Mouse (Mus musculus): ENCODE measurements around the gene Trpm3. TPM values are rescaled to one million over a fixed set of nuclear protein-coding genes. Genes with fewer than 3 reads are reported as not detected.

The Trpm3 gene
- polyA plus RNA-seq, 1 experiment from 2014 or later, result 1.1 TPM

GRCm38 (mm10) chr19:22883744-22884317 lies 745.0 kb downstream of the Trpm3 start:
- Histone ChIP-seq H3K27ac (no peak overlapping the region), H3K4me2 (peak overlapping the region; percentile 51), H3K9me3 (no peaks in the 10 kb centered on the region), H3K4me3 (0 out of 2 replicates have a peak overlapping the region, but pooled peaks have one; percentile 16), H3K27me3 (no peaks in the 10 kb centered on the region), H3K9ac (no peak overlapping the region), H3K4me1 (peaks cover 11% of the 10 kb centered on the region; the same call in 1 of the 2 replicates), H3K36me3 (no peaks in the 10 kb centered on the region)
- peak; percentile 83 for ATAC-seq (ENCODE audit: borderline replicate concordance, extremely low read depth, low FRiP score, low TSS enrichment)
- 18% methylated on average over 18 of the region's 18 CpGs for whole genome bisulfite sequencing

GRCm38 (mm10) chr19:22884357-22884756 lies 745.5 kb downstream of the Trpm3 start:
- Histone ChIP-seq H3K9me3 (no peaks in the 10 kb centered on the region), H3K9ac (no peak overlapping the region), H3K36me3 (no peaks in the 10 kb centered on the region), H3K27ac (no peak overlapping the region), H3K27me3 (no peaks in the 10 kb centered on the region), H3K4me1 (peaks cover 11% of the 10 kb centered on the region; the same call in 1 of the 2 replicates), H3K4me3 (no peak overlapping the region), H3K4me2 (peak overlapping the region; percentile 51; the same call in 1 of the 2 replicates)
- ATAC-seq (ENCODE audit: borderline replicate concordance, extremely low read depth, low FRiP score, low TSS enrichment), result peak; percentile 44; the same call in 1 of the 2 replicates
- WGBS, result 47% methylated on average over 11 of the region's 11 CpGs

- no peak for ATAC-seq (ENCODE audit: borderline replicate concordance, extremely low read depth, low FRiP score, low TSS enrichment)
- Histone ChIP-seq H3K4me2 (no peak overlapping the region), H3K36me3 (no peaks in the 10 kb centered on the region), H3K27me3 (no peaks in the 10 kb centered on the region), H3K27ac (no peak overlapping the region), H3K9ac (no peak overlapping the region), H3K4me3 (no peak overlapping the region), H3K4me1 (peaks cover 11% of the 10 kb centered on the region; the same call in 1 of the 2 replicates), H3K9me3 (no peaks in the 10 kb centered on the region)
- WGBS, result 86% methylated on average over 5 of the region's 5 CpGs
Measured at GRCm38 (mm10) chr19:22885051-22885450, 746.2 kb downstream of the Trpm3 start.

- no peaks in the 10 kb centered on the region for H3K9me3 ChIP-seq
- H3K4me1 ChIP-seq, result no peaks in the 10 kb centered on the region
- H3K36me3 ChIP-seq, result no peaks in the 10 kb centered on the region
- no peak overlapping the region for H3K27ac ChIP-seq
- H3K4me3 ChIP-seq, result no peak overlapping the region
- peak; percentile 55; the same call in 1 of the 2 replicates for ATAC-seq (ENCODE audit: borderline replicate concordance, extremely low read depth, low FRiP score, low TSS enrichment)
- no peak overlapping the region for H3K9ac ChIP-seq
- 62% methylated on average over 7 of the region's 7 CpGs for WGBS
- no peaks in the 10 kb centered on the region for H3K27me3 ChIP-seq
- no peak overlapping the region for H3K4me2 ChIP-seq
Measured at GRCm38 (mm10) chr19:22901892-22902291, 763.0 kb downstream of the Trpm3 start.

- H3K27ac ChIP-seq, result no peak overlapping the region
- no peak overlapping the region for H3K4me3 ChIP-seq
- no peaks in the 10 kb centered on the region for H3K36me3 ChIP-seq
- H3K4me2 ChIP-seq, result no peak overlapping the region
- no peaks in the 10 kb centered on the region for H3K9me3 ChIP-seq
- H3K4me1 ChIP-seq, result no peaks in the 10 kb centered on the region
- H3K27me3 ChIP-seq, result no peaks in the 10 kb centered on the region
- H3K9ac ChIP-seq, result no peak overlapping the region
- WGBS, result 92% methylated on average over 6 of the region's 6 CpGs
- no peak for ATAC-seq (ENCODE audit: borderline replicate concordance, extremely low read depth, low FRiP score, low TSS enrichment)
Measured at GRCm38 (mm10) chr19:22902386-22902785, 763.5 kb downstream of the Trpm3 start.

- no peak for ATAC-seq (ENCODE audit: borderline replicate concordance, extremely low read depth, low FRiP score, low TSS enrichment)
- H3K27ac ChIP-seq, result no peak overlapping the region
- H3K36me3 ChIP-seq, result no peaks in the 10 kb centered on the region
- no peaks in the 10 kb centered on the region for H3K4me1 ChIP-seq
- WGBS, result 77% methylated on average over 11 of the region's 11 CpGs
- no peak overlapping the region for H3K4me3 ChIP-seq
- no peaks in the 10 kb centered on the region for H3K27me3 ChIP-seq
- H3K9me3 ChIP-seq, result no peaks in the 10 kb centered on the region
- H3K9ac ChIP-seq, result no peak overlapping the region
- no peak overlapping the region for H3K4me2 ChIP-seq
Measured at GRCm38 (mm10) chr19:22905066-22905482, 766.2 kb downstream of the Trpm3 start.

GRCm38 (mm10) chr19:22910686-22911085 lies 771.8 kb downstream of the Trpm3 start:
- no peak overlapping the region for H3K4me2 ChIP-seq
- H3K36me3 ChIP-seq, result no peaks in the 10 kb centered on the region
- no peaks in the 10 kb centered on the region for H3K4me1 ChIP-seq
- H3K4me3 ChIP-seq, result no peak overlapping the region
- WGBS, result 78% methylated on average over 6 of the region's 6 CpGs
- no peak overlapping the region for H3K27ac ChIP-seq
- H3K27me3 ChIP-seq, result no peaks in the 10 kb centered on the region
- H3K9ac ChIP-seq, result no peak overlapping the region
- no peak for ATAC-seq (ENCODE audit: borderline replicate concordance, extremely low read depth, low FRiP score, low TSS enrichment)
- no peaks in the 10 kb centered on the region for H3K9me3 ChIP-seq

GRCm38 (mm10) chr19:22912971-22913370 lies 774.1 kb downstream of the Trpm3 start:
- Histone ChIP-seq H3K27me3 (no peaks in the 10 kb centered on the region), H3K9ac (no peak overlapping the region), H3K36me3 (no peaks in the 10 kb centered on the region), H3K4me2 (no peak overlapping the region), H3K4me1 (peaks cover 18% of the 10 kb centered on the region), H3K9me3 (no peaks in the 10 kb centered on the region), H3K4me3 (no peak overlapping the region), H3K27ac (no peak overlapping the region)
- 85% methylated on average over 4 of the region's 4 CpGs for WGBS
- no peak for ATAC-seq (ENCODE audit: borderline replicate concordance, extremely low read depth, low FRiP score, low TSS enrichment)

GRCm38 (mm10) chr19:22915868-22916642 lies 777.2 kb downstream of the Trpm3 start:
- H3K4me2 ChIP-seq, result peak overlapping the region; percentile 67
- no peaks in the 10 kb centered on the region for H3K36me3 ChIP-seq
- 15% methylated on average over 16 of the region's 16 CpGs for WGBS
- peak overlapping the region; percentile 85 for H3K27ac ChIP-seq
- 0 out of 2 replicates have a peak, but pooled peaks have one; percentile 25 for ATAC-seq (ENCODE audit: borderline replicate concordance, extremely low read depth, low FRiP score, low TSS enrichment)
- peaks cover 18% of the 10 kb centered on the region for H3K4me1 ChIP-seq
- no peaks in the 10 kb centered on the region for H3K27me3 ChIP-seq
- no peaks in the 10 kb centered on the region for H3K9me3 ChIP-seq
- peak overlapping the region; percentile 36; the same call in 1 of the 2 replicates for H3K9ac ChIP-seq
- H3K4me3 ChIP-seq, result peak overlapping the region; percentile 34

- Histone ChIP-seq H3K4me3 (no peak overlapping the region; the same call in 1 of the 2 replicates), H3K4me2 (peak overlapping the region; percentile 67), H3K9me3 (no peaks in the 10 kb centered on the region), H3K27ac (peak overlapping the region; percentile 85), H3K4me1 (peaks cover 18% of the 10 kb centered on the region), H3K27me3 (no peaks in the 10 kb centered on the region), H3K9ac (no peak overlapping the region), H3K36me3 (no peaks in the 10 kb centered on the region)
- peak; percentile 99 for ATAC-seq (ENCODE audit: borderline replicate concordance, extremely low read depth, low FRiP score, low TSS enrichment)
- 22% methylated on average over 18 of the region's 18 CpGs for WGBS
Measured at GRCm38 (mm10) chr19:22916643-22917344, 777.9 kb downstream of the Trpm3 start.

GRCm38 (mm10) chr19:22917345-22917735 lies 778.5 kb downstream of the Trpm3 start:
- Histone ChIP-seq H3K9ac (no peak overlapping the region), H3K27ac (peak overlapping the region; percentile 58), H3K4me1 (peaks cover 18% of the 10 kb centered on the region), H3K4me2 (no peak overlapping the region), H3K9me3 (no peaks in the 10 kb centered on the region), H3K27me3 (no peaks in the 10 kb centered on the region), H3K36me3 (no peaks in the 10 kb centered on the region), H3K4me3 (no peak overlapping the region)
- ATAC-seq (ENCODE audit: borderline replicate concordance, extremely low read depth, low FRiP score, low TSS enrichment), result no peak
- WGBS, result 51% methylated on average over 3 of the region's 3 CpGs

Data from lung, embryonic 15.5 days (tissue).